Mouse (Mus musculus): Measurements from ENCODE around the gene Cisd3. TPM values are rescaled to one million over a fixed set of nuclear protein-coding genes. Genes with fewer than 3 reads are reported as not detected.
"Not testable (repeated sequence)": the region's sequence is repeated elsewhere in the genome, so short reads cannot be mapped to it uniquely, and the experiment has no call there.

The Cisd3 gene
- polyA plus RNA-seq, 1 experiment from 2014 or later, result 11.8 TPM

GRCm38 (mm10) chr11:97654210-97654609, 31.4 kb upstream of the Cisd3 start:
- H3K9me3 ChIP-seq (replicated peaks; ENCODE audit: control insufficient read depth, low read length), result no peaks in the 10 kb centered on the region
- no peak overlapping the region for H3K9ac ChIP-seq (replicated peaks; ENCODE audit: low read length)
- H3K4me1 ChIP-seq (ENCODE audit: control insufficient read depth, insufficient read depth, low read length), result no peaks in the 10 kb centered on the region
- H3K27ac ChIP-seq (replicated peaks; ENCODE audit: low read depth, low read length), result no peak overlapping the region
- DNase-seq (ENCODE audit: low spot score), result no peak
- H3K4me2 ChIP-seq (ENCODE audit: low read depth, low read length), result no peak overlapping the region
- 89% methylated on average over 2 of the region's 2 CpGs for WGBS
- H3K36me3 ChIP-seq (replicated peaks; ENCODE audit: control insufficient read depth, insufficient read depth, low read depth, low read length), result no peaks in the 10 kb centered on the region
- no peak overlapping the region for H3K4me3 ChIP-seq (ENCODE audit: low read depth, low read length)
- no peak for ATAC-seq (replicated peaks; ENCODE audit: insufficient number of reproducible peaks, low FRiP score, low TSS enrichment, low read depth)
- no peaks in the 10 kb centered on the region for H3K27me3 ChIP-seq (ENCODE audit: control insufficient read depth, insufficient read depth, low read length)

GRCm38 (mm10) chr11:97656269-97656971, 29.2 kb upstream of the Cisd3 start:
- Histone ChIP-seq H3K4me1 (ENCODE audit: control insufficient read depth, insufficient read depth, low read length) (no peaks in the 10 kb centered on the region; the same call in 1 of the 2 replicates), H3K9ac (replicated peaks; ENCODE audit: low read length) (no peak overlapping the region), H3K4me3 (ENCODE audit: low read depth, low read length) (no peak overlapping the region), H3K4me2 (ENCODE audit: low read depth, low read length) (no peak overlapping the region), H3K27me3 (ENCODE audit: control insufficient read depth, insufficient read depth, low read length) (peaks cover 3% of the 10 kb centered on the region; the same call in 1 of the 2 replicates), H3K36me3 (replicated peaks; ENCODE audit: control insufficient read depth, insufficient read depth, low read depth, low read length) (no peaks in the 10 kb centered on the region), H3K9me3 (replicated peaks; ENCODE audit: control insufficient read depth, low read length) (no peaks in the 10 kb centered on the region), H3K27ac (replicated peaks; ENCODE audit: low read depth, low read length) (no peak overlapping the region)
- DNase-seq (ENCODE audit: low spot score) (no peak), ATAC-seq (replicated peaks; ENCODE audit: insufficient number of reproducible peaks, low FRiP score, low TSS enrichment, low read depth) (no peak)
- 70% methylated on average over 14 of the region's 14 CpGs for WGBS

GRCm38 (mm10) chr11:97657184-97657945, 28.3 kb upstream of the Cisd3 start:
- Histone ChIP-seq H3K9me3 (replicated peaks; ENCODE audit: control insufficient read depth, low read length) (no peaks in the 10 kb centered on the region), H3K4me1 (ENCODE audit: control insufficient read depth, insufficient read depth, low read length) (peaks cover 7% of the 10 kb centered on the region), H3K9ac (replicated peaks; ENCODE audit: low read length) (no peak overlapping the region), H3K4me3 (ENCODE audit: low read depth, low read length) (no peak overlapping the region), H3K36me3 (replicated peaks; ENCODE audit: control insufficient read depth, insufficient read depth, low read depth, low read length) (no peaks in the 10 kb centered on the region), H3K27me3 (ENCODE audit: control insufficient read depth, insufficient read depth, low read length) (peaks cover 8% of the 10 kb centered on the region), H3K27ac (replicated peaks; ENCODE audit: low read depth, low read length) (no peak overlapping the region), H3K4me2 (ENCODE audit: low read depth, low read length) (no peak overlapping the region)
- DNase-seq (ENCODE audit: low spot score), result no peak
- ATAC-seq (replicated peaks; ENCODE audit: insufficient number of reproducible peaks, low FRiP score, low TSS enrichment, low read depth), result no peak
- 45% methylated on average over 4 of the region's 6 CpGs for WGBS

- not testable (repeated sequence) for H3K4me3 ChIP-seq (ENCODE audit: low read depth, low read length); ATAC-seq (replicated peaks; ENCODE audit: insufficient number of reproducible peaks, low FRiP score, low TSS enrichment, low read depth); H3K36me3 ChIP-seq (replicated peaks; ENCODE audit: control insufficient read depth, insufficient read depth, low read depth, low read length); H3K27ac ChIP-seq (replicated peaks; ENCODE audit: low read depth, low read length); H3K4me1 ChIP-seq (ENCODE audit: control insufficient read depth, insufficient read depth, low read length); H3K9ac ChIP-seq (replicated peaks; ENCODE audit: low read length); H3K27me3 ChIP-seq (ENCODE audit: control insufficient read depth, insufficient read depth, low read length); H3K4me2 ChIP-seq (ENCODE audit: low read depth, low read length); DNase-seq (ENCODE audit: low spot score); H3K9me3 ChIP-seq (replicated peaks; ENCODE audit: control insufficient read depth, low read length)
- 89% methylated on average over 6 of the region's 6 CpGs for WGBS
Measured at GRCm38 (mm10) chr11:97657967-97658366, 27.7 kb upstream of the Cisd3 start.

- no peaks in the 10 kb centered on the region for H3K36me3 ChIP-seq (replicated peaks; ENCODE audit: control insufficient read depth, insufficient read depth, low read depth, low read length)
- H3K4me3 ChIP-seq (ENCODE audit: low read depth, low read length), result no peak overlapping the region
- no peak overlapping the region for H3K4me2 ChIP-seq (ENCODE audit: low read depth, low read length)
- H3K27ac ChIP-seq (replicated peaks; ENCODE audit: low read depth, low read length), result no peak overlapping the region
- ATAC-seq (replicated peaks; ENCODE audit: insufficient number of reproducible peaks, low FRiP score, low TSS enrichment, low read depth) (no peak), DNase-seq (ENCODE audit: low spot score) (no peak)
- H3K9ac ChIP-seq (replicated peaks; ENCODE audit: low read length), result no peak overlapping the region
- WGBS, result 72% methylated on average over 11 of the region's 11 CpGs
- peaks cover 8% of the 10 kb centered on the region for H3K27me3 ChIP-seq (ENCODE audit: control insufficient read depth, insufficient read depth, low read length)
- no peaks in the 10 kb centered on the region for H3K9me3 ChIP-seq (replicated peaks; ENCODE audit: control insufficient read depth, low read length)
- H3K4me1 ChIP-seq (ENCODE audit: control insufficient read depth, insufficient read depth, low read length), result peaks cover 7% of the 10 kb centered on the region
Measured at GRCm38 (mm10) chr11:97658751-97659266, 26.8 kb upstream of the Cisd3 start.

GRCm38 (mm10) chr11:97659267-97659989, 26.2 kb upstream of the Cisd3 start:
- Histone ChIP-seq H3K27ac (replicated peaks; ENCODE audit: low read depth, low read length) (no peak overlapping the region), H3K9me3 (replicated peaks; ENCODE audit: control insufficient read depth, low read length) (no peaks in the 10 kb centered on the region), H3K4me2 (ENCODE audit: low read depth, low read length) (peak overlapping the region; percentile 84), H3K4me3 (ENCODE audit: low read depth, low read length) (peak overlapping the region; percentile 81), H3K27me3 (ENCODE audit: control insufficient read depth, insufficient read depth, low read length) (peaks cover 8% of the 10 kb centered on the region), H3K9ac (replicated peaks; ENCODE audit: low read length) (peak overlapping the region; percentile 85), H3K36me3 (replicated peaks; ENCODE audit: control insufficient read depth, insufficient read depth, low read depth, low read length) (no peaks in the 10 kb centered on the region), H3K4me1 (ENCODE audit: control insufficient read depth, insufficient read depth, low read length) (peaks cover 7% of the 10 kb centered on the region)
- WGBS, result 13% methylated on average over 13 of the region's 13 CpGs
- ATAC-seq (replicated peaks; ENCODE audit: insufficient number of reproducible peaks, low FRiP score, low TSS enrichment, low read depth) (no peak), DNase-seq (ENCODE audit: low spot score) (no peak)

- H3K36me3 ChIP-seq (replicated peaks; ENCODE audit: control insufficient read depth, insufficient read depth, low read depth, low read length), result no peaks in the 10 kb centered on the region
- H3K9me3 ChIP-seq (replicated peaks; ENCODE audit: control insufficient read depth, low read length), result no peaks in the 10 kb centered on the region
- peaks cover 8% of the 10 kb centered on the region for H3K27me3 ChIP-seq (ENCODE audit: control insufficient read depth, insufficient read depth, low read length)
- H3K4me1 ChIP-seq (ENCODE audit: control insufficient read depth, insufficient read depth, low read length), result peaks cover 11% of the 10 kb centered on the region
- peak overlapping the region; percentile 84 for H3K4me2 ChIP-seq (ENCODE audit: low read depth, low read length)
- 0% methylated on average over 72 of the region's 78 CpGs for WGBS
- H3K4me3 ChIP-seq (ENCODE audit: low read depth, low read length), result peak overlapping the region; percentile 81
- peak; percentile 68 for ATAC-seq (replicated peaks; ENCODE audit: insufficient number of reproducible peaks, low FRiP score, low TSS enrichment, low read depth)
- H3K27ac ChIP-seq (replicated peaks; ENCODE audit: low read depth, low read length), result no peak overlapping the region
- DNase-seq (ENCODE audit: low spot score), result peak; percentile 83
- peak overlapping the region; percentile 85 for H3K9ac ChIP-seq (replicated peaks; ENCODE audit: low read length)
Measured at GRCm38 (mm10) chr11:97659990-97660714, 25.5 kb upstream of the Cisd3 start.

Data from embryonic facial prominence, embryonic 11.5 days (tissue).